Mouse (Mus musculus): ENCODE data around the gene Ltbp1.

GRCm38 (mm10) chr17:75139731-75140130 lies 134.4 kb downstream of the Ltbp1 start:
- TF ChIP-seq CTCF (IDR thresholded peaks at IDR 0.05) (no peak), POLR2A (IDR thresholded peaks at IDR 0.05; ENCODE audit: insufficient read depth, low read depth, low read length) (no peak)
